Mouse (Mus musculus): ENCODE measurements around the gene Prox1.

Prox1 gene

DNA sequence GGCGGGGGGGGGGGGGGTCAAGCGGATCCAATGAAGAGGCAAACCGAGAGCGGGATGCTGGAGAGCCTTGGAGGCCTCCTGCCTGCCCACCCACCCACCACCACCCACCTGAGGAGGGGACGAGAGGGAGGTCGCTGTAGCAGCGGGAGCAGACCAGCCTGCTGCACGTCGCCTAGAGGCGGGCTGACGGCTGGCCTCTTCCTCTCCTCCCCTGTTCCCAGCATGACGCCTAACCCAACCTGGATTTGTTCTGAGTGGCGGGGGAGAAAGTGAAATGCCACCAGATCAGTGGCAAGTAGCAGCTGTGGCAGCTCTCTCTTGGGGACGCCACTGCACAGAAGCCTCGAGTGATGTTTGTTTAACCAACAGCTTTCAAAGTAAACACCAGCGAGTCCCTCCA is 3.1 kb upstream of the Prox1 start:
- no peak for DNase-seq (ENCODE audit: low read depth, low spot score)

DNA sequence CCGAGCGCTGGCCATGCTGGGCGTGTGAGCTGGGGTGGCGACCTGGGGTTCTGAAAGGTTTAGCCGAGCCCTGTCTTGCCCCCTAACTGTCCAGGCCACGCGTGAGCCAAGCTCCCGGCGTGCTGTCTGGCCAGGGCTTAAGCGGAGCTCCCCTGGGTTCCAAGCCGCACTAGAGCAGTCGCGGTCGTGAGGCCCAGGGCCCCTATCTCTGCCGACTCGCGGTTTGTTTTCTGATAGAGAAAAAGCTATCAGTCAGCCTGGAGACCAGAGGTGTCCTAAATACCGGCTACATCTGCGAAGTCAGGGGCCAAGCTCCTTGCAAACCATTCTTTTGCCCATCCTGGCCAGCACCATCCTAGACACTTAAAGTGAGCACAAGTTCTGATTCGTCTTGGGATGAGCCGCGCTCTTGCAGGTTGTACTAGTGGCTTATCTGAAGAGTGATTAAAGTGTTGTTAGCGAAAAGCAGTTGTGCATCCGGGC is 2.5 kb upstream of the Prox1 start:
- no peak for DNase-seq (ENCODE audit: low read depth, low spot score)

DNA sequence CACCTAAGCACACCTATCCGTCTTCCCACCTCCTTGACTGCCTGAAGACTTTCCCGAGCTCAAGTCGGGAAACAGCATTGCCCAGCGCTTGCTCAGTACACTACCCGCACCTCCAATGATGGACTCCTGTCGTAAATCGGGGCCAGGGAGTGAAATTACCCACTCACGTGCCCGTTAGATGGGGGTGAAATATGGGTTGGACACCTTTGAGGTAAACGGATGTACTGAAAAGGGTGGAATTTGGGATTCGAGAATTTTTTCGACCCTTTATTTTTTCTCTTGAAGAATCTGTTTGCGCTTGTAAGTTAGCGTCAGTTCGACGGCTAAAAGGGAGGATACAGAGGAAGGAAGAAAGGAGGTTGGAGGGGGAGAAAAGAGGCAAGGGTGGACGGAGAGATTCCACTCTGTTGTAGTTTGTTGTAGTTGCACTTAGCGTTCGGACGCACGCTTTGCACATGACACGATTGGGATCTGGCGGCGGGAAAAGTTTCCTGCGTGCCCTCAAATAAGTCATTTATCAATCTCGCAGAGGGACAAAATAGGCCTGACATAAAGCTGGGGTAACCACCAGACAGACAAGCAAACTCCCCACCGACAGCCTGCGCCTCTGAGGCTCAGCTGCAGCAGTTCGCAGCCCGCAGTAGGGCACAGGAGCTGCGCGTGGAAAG is 1.9 kb upstream of the Prox1 start:
- DNase-seq (ENCODE audit: low read depth, low spot score) = no peak

DNA sequence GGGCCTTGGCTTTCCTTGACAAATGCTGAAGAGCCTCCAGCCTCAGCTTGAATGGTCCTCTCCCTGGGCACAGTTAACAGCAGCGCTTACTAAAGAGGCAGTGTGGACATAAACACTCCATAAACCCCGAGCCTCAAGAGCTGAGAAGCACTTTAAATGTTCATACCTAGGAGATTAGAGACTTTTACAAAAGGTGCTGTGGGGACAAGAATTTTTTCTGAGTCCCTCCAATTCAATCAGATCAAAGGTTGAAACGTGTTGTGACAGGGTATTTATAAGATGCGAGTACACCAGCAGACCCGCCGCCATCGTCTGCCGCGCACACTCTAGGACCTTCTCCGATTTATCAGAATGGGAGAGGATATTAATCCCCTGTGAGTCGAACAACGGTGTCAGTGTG is 1.2 kb upstream of the Prox1 start:
- DNase-seq (ENCODE audit: low read depth, low spot score) = no peak

DNA sequence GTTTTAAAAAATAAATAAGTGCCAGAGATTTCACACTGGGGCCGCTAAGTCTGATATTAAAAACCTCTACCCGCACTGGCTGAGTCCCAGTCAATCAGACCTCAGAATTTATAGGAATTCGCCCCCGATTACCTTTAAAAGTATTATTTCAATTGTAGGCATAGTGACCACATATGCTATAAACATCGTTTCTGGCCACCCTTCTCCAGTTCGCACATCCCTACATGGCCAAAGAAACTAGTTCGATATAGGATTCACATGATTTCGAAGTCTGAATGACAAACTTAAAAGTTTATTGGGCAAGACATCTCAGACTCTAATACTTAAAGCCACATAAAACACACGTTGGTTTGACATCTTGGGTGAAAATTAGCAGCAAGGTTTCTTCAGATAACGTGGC is 827 bp upstream of the Prox1 start:
- DNase-seq (ENCODE audit: low read depth, low spot score) = no peak

DNA sequence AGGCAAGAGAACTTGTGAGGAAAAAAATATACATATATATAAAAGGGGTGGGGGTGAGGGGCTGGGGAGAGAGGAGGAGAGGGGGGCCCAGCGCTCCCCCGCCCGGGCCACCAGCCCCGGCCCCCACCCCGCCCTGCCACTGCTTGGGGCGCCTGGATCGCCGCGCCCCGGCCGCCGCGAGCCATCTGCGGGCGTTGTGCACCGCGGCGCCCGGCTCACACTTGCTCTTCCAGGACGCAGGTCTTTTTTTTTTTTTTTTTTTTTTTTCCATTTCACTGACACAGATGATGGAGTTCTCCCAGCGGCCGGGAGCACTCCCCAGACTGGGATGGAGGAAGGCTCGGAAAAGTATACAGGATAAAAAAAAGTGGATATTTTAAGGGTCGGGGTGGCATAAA is 304 bp upstream of the Prox1 start:
- DNase-seq (ENCODE audit: low read depth, low spot score) = no peak

DNA sequence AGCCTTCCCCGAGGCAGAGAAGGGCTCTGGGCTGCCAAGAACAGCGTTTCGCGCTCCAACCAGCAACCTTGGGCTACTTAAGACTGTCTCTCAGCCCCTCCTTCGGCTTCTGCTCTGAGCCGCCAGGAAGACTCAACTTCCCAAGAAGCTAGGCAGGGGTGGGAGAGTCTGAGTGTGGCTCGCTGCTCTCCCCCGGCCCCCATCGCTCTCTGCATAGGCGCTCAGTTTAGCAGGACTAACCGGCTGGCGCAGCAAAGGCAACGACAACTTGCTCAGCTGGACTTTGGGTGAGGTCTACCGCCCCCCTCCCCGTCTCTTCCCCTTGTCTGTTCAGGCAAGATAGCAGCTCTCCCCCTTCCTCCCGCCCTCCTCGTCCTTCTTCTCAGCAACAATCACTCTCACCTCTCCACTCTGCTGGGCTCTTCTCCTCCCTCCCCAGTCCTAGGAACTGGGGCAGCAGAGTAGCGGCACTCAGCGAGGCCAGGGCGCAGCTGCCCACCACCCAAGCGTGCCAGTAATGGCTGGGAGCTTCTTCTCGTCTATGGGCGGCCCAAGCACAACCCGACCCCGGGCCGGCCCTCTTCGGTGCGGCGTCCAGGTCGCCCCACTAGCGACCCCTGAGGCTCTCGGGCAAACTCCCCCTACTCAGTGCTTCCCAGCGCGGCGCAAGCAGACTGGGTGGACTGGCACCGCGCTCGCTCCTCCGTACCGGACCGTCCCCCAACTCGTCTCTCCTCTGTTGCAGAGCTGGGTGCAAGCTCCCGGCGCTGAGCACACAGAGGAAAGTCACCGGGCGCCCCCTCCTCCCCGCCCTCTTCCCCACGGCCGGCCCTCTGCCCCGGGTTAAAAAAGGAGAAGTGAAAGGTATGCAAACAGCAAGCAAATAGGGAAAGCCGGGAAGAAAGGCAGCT is 1.5 kb downstream of the Prox1 start:
- DNase-seq (ENCODE audit: low read depth, low spot score) = no peak

DNA sequence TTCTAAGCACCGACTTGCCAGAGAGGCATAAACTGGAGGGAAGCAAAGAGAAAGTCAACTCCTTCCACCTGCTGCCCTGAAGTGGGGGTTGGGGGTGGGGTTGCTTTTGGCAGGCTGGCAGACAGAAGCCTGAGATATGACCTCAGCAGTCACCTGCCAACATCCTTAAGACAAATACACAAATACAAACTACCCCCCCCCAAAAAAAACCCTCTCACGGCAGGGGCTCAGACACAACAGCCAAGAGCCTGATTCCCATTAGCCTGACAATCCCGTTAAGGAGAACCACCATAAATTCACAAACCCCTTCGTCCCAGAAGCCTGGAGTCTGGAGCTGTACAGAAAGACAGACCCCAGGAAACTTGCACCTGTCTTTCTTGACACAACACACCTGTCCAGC is 2.4 kb downstream of the Prox1 start:
- no peak for DNase-seq (ENCODE audit: low read depth, low spot score)

DNA sequence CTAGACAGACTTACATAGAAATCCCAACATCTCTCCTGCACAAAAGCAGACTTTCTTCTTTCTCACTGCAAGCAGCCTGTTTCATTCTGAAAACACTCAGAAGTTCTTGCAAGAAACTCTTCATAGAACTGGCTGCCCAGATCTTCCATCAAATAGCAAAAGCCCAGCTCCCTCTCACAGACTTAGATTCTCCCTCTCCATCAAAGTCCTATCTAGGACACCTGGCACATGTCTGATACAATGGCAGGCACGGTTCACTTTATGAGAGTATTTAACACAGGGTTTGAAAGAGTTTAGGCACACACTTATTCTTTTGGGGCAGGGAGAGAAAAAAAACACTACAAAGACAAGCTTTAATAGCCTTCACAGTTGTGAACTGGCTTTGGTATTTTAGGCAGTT is 2.9 kb downstream of the Prox1 start:
- DNase-seq (ENCODE audit: low read depth, low spot score) = no peak

DNA sequence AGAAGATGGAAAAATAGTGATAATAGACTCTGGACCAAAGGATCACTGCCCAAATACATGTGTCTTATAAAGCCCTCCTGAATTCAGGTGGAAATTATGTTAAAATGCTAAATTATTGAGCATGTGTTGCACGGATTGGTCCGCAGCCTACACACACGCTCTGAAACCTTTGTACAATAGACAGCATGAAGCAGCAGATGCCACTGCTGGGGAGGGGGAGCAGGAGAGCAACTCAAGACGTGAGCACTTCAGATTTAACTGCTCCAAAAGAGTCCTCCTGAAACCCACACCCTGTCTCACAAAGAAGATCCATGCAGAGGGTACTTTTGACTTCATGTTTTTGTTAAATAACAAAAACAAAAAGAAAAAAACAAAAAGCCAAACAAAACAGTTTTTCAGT is 5.0 kb downstream of the Prox1 start:
- DNase-seq (ENCODE audit: low read depth, low spot score) = no peak

DNA sequence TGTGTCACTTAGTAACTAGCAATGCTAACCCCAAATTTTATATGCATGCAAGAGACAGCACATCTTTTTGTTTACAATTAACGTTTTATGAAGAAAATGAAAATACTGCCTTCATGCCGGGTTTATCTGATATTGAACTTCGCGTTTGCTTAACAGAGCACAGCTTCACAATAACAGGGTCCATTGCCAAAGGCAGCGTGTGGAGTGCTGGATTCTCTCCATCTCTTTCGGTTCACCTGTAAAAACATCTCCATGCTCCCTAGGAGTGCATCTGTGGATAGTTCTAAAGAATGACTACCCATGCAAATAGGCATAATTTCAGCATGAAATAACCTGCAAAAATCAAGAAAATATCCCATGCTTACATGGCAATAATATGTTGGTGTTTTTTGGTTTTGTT is 7.0 kb downstream of the Prox1 start:
- DNase-seq (ENCODE audit: low read depth, low spot score) = no peak

DNA sequence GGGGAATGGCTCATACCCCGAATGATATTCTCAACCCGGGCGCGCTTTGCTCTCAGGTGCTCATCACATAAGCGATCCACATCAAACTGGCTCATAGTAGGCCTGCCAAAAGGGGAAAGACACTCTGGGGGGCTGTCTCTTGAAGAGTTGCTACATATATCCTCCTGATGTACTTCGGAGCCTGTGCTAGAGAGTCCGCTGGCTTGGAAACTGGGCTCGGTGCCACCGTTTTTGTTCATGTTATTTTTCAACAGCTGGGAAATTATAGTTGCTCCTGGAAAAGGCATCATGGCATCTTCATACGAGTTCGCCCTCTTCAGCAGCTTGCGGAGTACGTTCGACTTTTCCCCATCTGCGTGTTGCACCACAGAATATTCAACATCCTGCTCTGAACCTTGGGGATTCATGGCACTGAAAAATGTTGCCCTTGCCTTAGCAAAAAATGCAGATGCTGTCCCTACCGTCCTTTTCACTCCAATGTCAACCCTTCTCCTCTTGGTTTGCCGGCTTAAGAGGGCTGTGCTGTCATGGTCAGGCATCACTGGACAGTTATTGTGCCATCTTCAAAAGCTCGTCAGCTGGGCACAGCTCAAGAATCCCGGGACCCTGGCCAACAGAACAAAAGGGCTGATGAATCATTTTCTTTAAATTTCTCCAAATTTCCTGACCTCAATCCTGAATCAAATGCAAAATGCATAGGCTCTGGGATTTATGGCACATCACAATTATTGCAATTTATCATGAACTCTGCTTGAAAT is 8.6 kb downstream of the Prox1 start:
- no peak for DNase-seq (ENCODE audit: low read depth, low spot score)

DNA sequence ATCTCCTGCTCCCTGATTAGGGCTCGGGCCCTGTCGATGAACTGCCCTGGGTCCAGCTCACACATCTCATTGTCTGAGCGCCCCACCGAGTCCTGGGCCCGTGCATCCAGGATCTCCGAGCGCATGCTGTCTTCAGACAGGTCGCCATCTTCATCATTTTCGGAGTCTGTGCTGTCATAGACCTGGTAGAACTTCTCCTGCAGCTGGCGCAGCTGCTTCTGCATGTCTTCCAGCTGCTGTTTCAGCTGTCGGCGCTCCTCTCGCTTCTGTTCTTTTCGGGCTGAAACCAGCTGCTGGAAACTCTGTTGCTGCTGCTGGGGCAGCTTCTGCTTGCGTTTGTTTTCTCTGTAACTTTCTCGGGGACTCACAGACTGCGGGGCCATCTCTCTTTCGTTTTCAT is 9.2 kb downstream of the Prox1 start:
- no peak for DNase-seq (ENCODE audit: low read depth, low spot score)

DNA sequence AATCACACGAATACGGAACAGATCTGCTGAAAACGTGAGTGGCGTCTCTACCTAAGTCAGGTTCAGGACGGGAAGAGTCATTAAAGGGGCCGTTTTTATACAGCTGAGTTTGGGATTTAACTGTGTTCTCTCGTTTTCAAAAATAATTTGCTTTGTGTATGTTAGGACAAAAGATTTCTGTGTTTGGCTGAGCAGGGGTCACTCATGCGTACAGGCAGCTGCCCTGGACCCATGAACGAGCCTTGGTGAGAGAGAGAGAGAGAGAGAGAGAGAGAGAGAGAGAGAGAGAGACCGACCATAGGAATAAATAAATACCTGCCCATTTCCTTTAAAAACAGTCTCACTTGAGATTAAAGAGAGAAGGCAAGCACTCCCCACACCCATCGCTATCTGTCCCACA is 11.1 kb downstream of the Prox1 start:
- DNase-seq (ENCODE audit: low read depth, low spot score) = no peak

DNA sequence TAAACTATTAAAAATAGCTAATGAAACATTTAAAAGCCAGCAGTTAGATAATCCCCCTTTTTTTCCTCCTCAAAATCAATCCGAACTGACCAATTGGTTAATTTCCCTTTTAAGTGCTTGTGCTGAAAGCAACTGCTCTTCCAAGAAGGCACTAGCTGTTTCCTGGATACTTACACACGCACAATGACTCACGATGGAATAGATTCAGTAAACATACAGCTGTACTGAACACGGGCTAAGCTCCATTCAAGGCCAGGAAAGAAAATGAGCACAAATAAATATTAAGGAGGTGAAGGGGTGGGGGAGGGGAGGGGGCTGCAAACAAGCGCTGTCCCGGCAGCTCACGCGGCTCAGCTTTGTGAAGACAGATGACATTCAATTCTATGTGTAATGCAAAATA is 14.8 kb downstream of the Prox1 start:
- no peak for DNase-seq (ENCODE audit: low read depth, low spot score)

DNA sequence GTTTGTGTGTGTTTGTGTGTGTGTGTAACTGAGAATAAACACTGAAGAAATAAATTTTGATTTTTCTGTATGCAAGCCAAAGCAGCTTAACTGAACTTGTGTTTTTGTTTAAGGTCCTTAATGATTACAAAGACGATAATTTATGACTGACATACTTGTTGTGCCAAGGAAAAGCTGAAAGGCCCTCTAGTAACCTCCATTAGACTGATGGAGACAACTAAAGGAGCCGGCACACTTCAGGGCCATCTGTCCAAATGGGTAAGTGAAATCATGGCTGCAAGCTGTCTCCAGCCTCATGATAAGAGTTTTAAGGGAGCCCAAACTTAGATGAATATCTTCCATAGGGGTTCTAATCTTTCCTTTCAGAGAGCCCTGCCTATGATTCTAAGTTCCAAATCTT is 15.5 kb downstream of the Prox1 start:
- DNase-seq (ENCODE audit: low read depth, low spot score) = no peak

DNA sequence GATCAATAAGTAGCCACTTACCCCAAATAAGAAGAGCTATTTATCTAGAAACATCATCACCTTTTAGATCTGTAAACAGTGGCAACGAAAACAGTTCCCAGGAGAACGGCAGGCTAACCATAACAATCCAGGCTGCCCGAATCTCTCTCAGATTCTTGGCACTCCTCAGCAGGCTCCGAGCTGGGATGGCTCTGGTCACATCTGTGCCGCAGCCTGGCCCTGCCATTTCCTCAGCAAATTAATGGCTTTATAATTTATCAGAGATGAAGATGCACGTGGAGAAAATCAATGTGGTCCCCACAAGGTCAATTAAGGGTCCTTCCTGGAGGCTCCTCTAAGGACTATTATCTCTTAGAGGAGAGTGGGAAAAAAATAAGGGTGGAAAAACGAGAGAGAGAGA is 16.2 kb downstream of the Prox1 start:
- DNase-seq (ENCODE audit: low read depth, low spot score) = no peak

DNA sequence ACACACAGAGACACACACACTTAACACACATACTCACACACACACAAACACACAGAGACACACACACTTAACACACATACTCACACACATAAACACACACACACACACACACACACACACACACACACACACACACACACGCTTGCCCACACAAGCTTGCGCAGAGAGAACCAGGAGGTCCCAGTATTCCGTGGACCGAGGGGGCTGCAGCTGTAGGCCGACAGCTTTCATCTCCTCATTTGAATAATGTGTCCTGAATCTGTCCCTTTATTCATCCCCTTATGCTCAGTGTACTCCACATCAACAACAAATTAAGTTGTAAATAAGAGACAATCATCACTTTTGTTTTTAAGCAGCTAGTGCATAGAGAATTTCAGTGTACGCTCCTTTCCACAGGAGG is 17.9 kb downstream of the Prox1 start:
- DNase-seq (ENCODE audit: low read depth, low spot score) = no peak

DNA sequence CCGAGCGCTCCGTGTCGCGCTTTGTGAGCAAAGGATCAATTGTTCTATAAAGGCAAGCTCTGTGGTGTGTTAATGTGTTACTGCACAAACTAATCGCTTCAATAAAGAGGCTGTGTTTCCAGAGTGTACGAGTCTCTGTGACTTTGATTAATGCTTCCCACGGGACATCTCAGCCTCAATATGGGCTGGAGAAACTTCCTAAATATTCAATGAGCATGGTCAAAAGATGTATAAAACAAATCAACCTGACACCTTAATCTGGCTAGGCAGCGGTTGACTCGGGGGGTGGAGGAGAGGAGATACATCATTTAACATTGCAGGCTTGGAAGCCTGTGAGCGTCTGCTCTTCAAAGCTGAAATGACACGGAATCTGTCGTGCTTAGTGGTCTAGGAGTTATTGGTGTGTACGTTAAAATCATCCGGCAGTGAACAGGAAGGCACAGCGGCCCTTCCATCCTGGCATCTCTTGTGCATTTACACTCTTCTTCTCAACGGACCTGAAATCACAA is 21.2 kb downstream of the Prox1 start:
- no peak for DNase-seq (ENCODE audit: low read depth, low spot score)

DNA sequence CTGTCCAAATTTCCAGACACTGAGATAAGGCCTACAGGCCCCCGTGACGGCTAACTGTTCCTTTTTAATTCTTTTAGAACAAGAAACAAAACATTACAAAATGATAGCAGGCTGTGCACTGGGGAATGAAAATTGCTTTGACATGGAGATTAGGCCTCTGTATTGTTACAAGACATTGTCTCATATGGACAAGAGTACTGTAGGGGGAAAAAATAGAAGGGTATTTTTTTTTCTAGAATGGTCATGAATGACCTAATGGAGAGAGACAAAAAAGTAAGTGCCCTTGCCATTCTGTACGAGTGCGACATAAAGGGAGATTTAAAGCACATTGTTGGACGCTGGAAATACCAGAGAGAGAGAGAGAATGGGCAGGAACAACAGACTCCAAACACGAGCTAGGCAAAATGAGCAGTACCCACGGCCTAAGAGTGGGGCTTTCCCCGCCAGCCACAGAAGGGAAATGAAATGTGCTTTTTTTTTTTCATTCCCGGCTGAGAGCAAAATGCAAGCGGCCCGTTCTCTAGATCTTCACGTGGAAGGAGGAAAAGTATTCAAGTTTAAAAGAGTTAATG is 21.8 kb downstream of the Prox1 start:
- DNase-seq (ENCODE audit: low read depth, low spot score) = no peak

DNA sequence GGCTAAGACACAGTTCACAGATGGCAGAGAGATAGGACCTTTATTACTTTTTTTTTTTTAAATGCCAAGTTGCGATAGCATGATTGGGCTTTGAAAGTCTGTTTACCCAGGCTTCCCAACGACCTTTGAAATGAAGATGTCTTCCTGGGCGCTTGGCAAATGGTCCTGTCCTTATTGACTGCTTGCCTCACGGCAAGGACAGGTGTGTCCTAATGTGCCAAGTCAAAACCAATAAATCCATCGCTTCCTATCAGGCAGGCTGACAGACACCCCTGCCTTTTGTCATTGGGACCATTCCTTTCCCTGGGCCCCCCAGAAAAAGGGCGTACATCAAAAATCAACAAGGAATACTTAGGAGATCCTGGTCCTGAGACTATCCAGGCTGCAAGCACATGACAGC is 22.7 kb downstream of the Prox1 start:
- no peak for DNase-seq (ENCODE audit: low read depth, low spot score)

DNA sequence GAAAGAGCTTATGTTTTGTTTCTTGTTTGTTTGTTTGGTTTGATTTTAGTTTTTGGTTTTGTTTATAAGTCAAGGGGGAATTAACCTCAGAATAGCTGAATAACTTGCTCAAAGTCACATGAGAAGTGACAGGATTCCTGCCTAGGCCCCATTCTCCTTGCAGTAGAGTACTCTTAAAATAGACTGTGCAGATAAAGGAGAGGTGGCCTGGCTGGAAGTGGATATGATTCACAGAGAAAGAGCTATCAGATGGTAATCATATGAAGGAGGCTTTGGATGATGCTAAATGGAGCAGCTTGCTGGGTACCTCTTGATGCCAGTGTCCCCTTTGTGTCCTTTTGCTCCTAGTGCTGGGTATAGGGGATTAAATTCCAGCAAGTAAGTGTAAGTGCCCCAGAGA is 26.1 kb downstream of the Prox1 start:
- no peak for DNase-seq (ENCODE audit: low read depth, low spot score)

Measured in embryo, embryonic 11.5 days (tissue).